Mouse (Mus musculus) megakaryocyte, embryonic 14.5 days (primary cell): ENCODE data around the gene Wfdc2.

Experiments
- FLI1 ChIP-seq: IDR thresholded peaks from 2 replicates; pipeline ENCODE4 v1.6.1; 2012; ENCODE audit warnings: low read length, inconsistent platforms, mixed read lengths
- GATA1 ChIP-seq: IDR thresholded peaks from 3 replicates; pipeline ENCODE4 v1.6.1; 2012; ENCODE audit warnings: mixed read lengths, low read length, inconsistent platforms, borderline replicate concordance

- TF ChIP-seq GATA1 (no peak), FLI1 (no peak)
These were observed 1.3 kb downstream of the Wfdc2 start for GRCm38 (mm10) chr2:164563339-164564038.
